Mouse (Mus musculus) erythroblast, embryonic 14.5 days (primary cell): ENCODE measurements around the gene Try4. TPM values are rescaled to one million over a fixed set of nuclear protein-coding genes. Genes with fewer than 3 reads are reported as not detected.
"Not testable (repeated sequence)": the region's sequence is repeated elsewhere in the genome, so short reads cannot be mapped to it uniquely, and the experiment has no call there.

Experiments used
- H3K27me3 ChIP-seq: 2 replicates; pipeline ENCODE4 v1.6.1; 2012; ENCODE audit warnings: inconsistent platforms; ENCODE audit not compliant: control insufficient read depth
- H3K36me3 ChIP-seq: 2 replicates; pipeline ENCODE4 v1.6.1; 2012; ENCODE audit warnings: mild to moderate bottlenecking, inconsistent platforms; ENCODE audit not compliant: control insufficient read depth
- H3K4me1 ChIP-seq: 2 replicates; pipeline ENCODE4 v1.6.1; 2012; ENCODE audit warnings: inconsistent platforms; ENCODE audit not compliant: control insufficient read depth
- H3K4me3 ChIP-seq: replicated peaks from 2 replicates; pipeline ENCODE3; 2012; ENCODE audit warnings: moderate library complexity, mild to moderate bottlenecking, inconsistent platforms
- H3K9me3 ChIP-seq: 2 replicates; pipeline ENCODE4 v1.6.1; 2012; ENCODE audit warnings: low read length, inconsistent platforms, mixed read lengths; ENCODE audit not compliant: control insufficient read depth
- GATA1 ChIP-seq: IDR thresholded peaks from 2 replicates; pipeline ENCODE4 v1.6.1; 2012; ENCODE audit warnings: low read length, inconsistent platforms, mixed read lengths
- TAL1 ChIP-seq: IDR thresholded peaks from 3 replicates; pipeline ENCODE4 v1.6.1; 2012; ENCODE audit warnings: low read length, inconsistent platforms, mixed read lengths
- polyA plus RNA-seq: library from polyadenylated mRNA; stranded (reverse); fragments of >175 nt; gene quantifications from 2 replicates; pipeline ENCODE4 v1.2.3, GENCODE M21; 2012

Try4 gene
- polyA plus RNA-seq: not detected in 2 replicates

GRCm38 (mm10) chr6:41301969-41302368 lies at the start of gene Try4:
Gene Try4 (plus strand): TSS chr6:41302269.
- no peaks in the 10 kb centered on the region for H3K27me3 ChIP-seq
- no peak within 1 kb of the TSS for H3K4me3 ChIP-seq
- TF ChIP-seq GATA1 (no peak), TAL1 (no peak)
- H3K36me3 ChIP-seq: no peaks in the 10 kb centered on the region
- H3K9me3 ChIP-seq: no peaks in the 10 kb centered on the region
- no peaks in the 10 kb centered on the region for H3K4me1 ChIP-seq

GRCm38 (mm10) chr6:41253314-41253713 lies 48.8 kb upstream of the Try4 start:
- H3K36me3 ChIP-seq, H3K9me3 ChIP-seq, H3K27me3 ChIP-seq, H3K4me3 ChIP-seq, H3K4me1 ChIP-seq: not testable (repeated sequence)

- no peaks in the 10 kb centered on the region for H3K9me3 ChIP-seq
- TF ChIP-seq TAL1: no peak
- TF ChIP-seq GATA1: no peak
- H3K4me3 ChIP-seq: no peak overlapping the region
- H3K36me3 ChIP-seq: no peaks in the 10 kb centered on the region
- no peaks in the 10 kb centered on the region for H3K27me3 ChIP-seq
- H3K4me1 ChIP-seq: no peaks in the 10 kb centered on the region
Observed at GRCm38 (mm10) chr6:41256424-41256823, 45.6 kb upstream of the Try4 start.

GRCm38 (mm10) chr6:41257432-41257831 lies 44.6 kb upstream of the Try4 start:
- no peaks in the 10 kb centered on the region for H3K9me3 ChIP-seq
- TF ChIP-seq GATA1: no peak
- H3K27me3 ChIP-seq: no peaks in the 10 kb centered on the region
- H3K36me3 ChIP-seq: no peaks in the 10 kb centered on the region
- no peak overlapping the region for H3K4me3 ChIP-seq
- H3K4me1 ChIP-seq: no peaks in the 10 kb centered on the region

GRCm38 (mm10) chr6:41262796-41263195 lies 39.3 kb upstream of the Try4 start:
- TF ChIP-seq TAL1: no peak
- TF ChIP-seq GATA1: no peak
- no peaks in the 10 kb centered on the region for H3K9me3 ChIP-seq
- H3K27me3 ChIP-seq: no peaks in the 10 kb centered on the region
- no peak overlapping the region for H3K4me3 ChIP-seq
- H3K36me3 ChIP-seq: no peaks in the 10 kb centered on the region
- no peaks in the 10 kb centered on the region for H3K4me1 ChIP-seq

- H3K36me3 ChIP-seq: no peaks in the 10 kb centered on the region
- TF ChIP-seq TAL1 (no peak), GATA1 (no peak)
- H3K4me3 ChIP-seq: no peak overlapping the region
- no peaks in the 10 kb centered on the region for H3K9me3 ChIP-seq
- H3K4me1 ChIP-seq: no peaks in the 10 kb centered on the region
- H3K27me3 ChIP-seq: no peaks in the 10 kb centered on the region
Observed at GRCm38 (mm10) chr6:41266140-41266539, 35.9 kb upstream of the Try4 start.

GRCm38 (mm10) chr6:41298255-41298654 lies 3.8 kb upstream of the Try4 start:
- H3K27me3 ChIP-seq: no peaks in the 10 kb centered on the region
- H3K4me1 ChIP-seq: no peaks in the 10 kb centered on the region
- TF ChIP-seq GATA1: no peak
- TF ChIP-seq TAL1: no peak
- H3K4me3 ChIP-seq: no peak overlapping the region
- no peaks in the 10 kb centered on the region for H3K9me3 ChIP-seq
- no peaks in the 10 kb centered on the region for H3K36me3 ChIP-seq

- not testable (repeated sequence) for H3K9me3 ChIP-seq, H3K27me3 ChIP-seq, H3K4me3 ChIP-seq, H3K36me3 ChIP-seq, H3K4me1 ChIP-seq
Observed at GRCm38 (mm10) chr6:41316741-41317140, 14.7 kb downstream of the Try4 start, which contains the start of gene Try5. Gene Try5 (minus strand): TSS chr6:41316841.

- no peak within 1 kb of the TSS for H3K4me3 ChIP-seq
- no peaks in the 10 kb centered on the region for H3K4me1 ChIP-seq
- TF ChIP-seq GATA1 (no peak), TAL1 (no peak)
- H3K36me3 ChIP-seq: no peaks in the 10 kb centered on the region
- no peaks in the 10 kb centered on the region for H3K9me3 ChIP-seq
- H3K27me3 ChIP-seq: no peaks in the 10 kb centered on the region
Observed at GRCm38 (mm10) chr6:41353932-41354331, 51.9 kb downstream of the Try4 start, which contains the start of gene Try10. Gene Try10 (plus strand): TSS chr6:41354105.

Other genes with a start within 250 kb of the Try4 start
- gene Try5, start 14.6 kb downstream of the Try4 start, polyA plus RNA-seq: not detected in 2 replicates
- not detected in 2 replicates for gene Try10, start 51.8 kb downstream of the Try4 start, polyA plus RNA-seq
- not detected in 2 replicates for gene Prss3, start 75.4 kb downstream of the Try4 start, polyA plus RNA-seq
- gene Gm5771, start 90.1 kb downstream of the Try4 start, polyA plus RNA-seq: not detected in 2 replicates
- not detected in 2 replicates for gene Gm10334, start 143.9 kb downstream of the Try4 start, polyA plus RNA-seq
- not detected in 2 replicates for gene Prss1, start 156.7 kb downstream of the Try4 start, polyA plus RNA-seq
- not detected in 2 replicates for gene Prss2, start 219.5 kb downstream of the Try4 start, polyA plus RNA-seq